ENCODE assay signal across 28 mouse cellular contexts in the genomic region with DNA sequence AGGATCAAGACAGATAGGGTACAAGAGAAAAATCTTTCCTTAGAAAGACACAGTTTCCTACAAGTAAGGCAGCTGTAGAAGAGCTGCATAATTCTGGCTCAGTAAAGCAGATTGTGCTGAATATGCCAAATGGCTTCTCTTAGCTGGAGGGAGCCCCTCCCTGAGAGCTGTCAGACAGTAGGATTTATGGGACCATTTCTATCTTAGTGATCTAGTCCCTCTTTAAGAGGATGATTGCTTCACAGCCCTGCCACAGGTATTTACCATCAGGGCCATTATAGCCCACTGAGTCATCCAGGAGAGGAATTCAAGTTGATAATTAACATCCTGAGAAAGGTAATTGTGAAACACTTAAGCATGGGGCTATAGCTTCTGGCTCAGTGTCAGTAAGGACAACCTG.
A peak's percentile ranks its signal among the peaks of the same experiment; 100 is the strongest.
DNase-seq lines count a peak whose midpoint lies in the region; ATAC-seq and TF ChIP-seq lines count a peak whose summit lies in the region.
"Had no signal": no experiment of that assay in that cellular context is flagged by ENCODE, and none has a peak within 500 bp of the region (broad histone marks: within the 10 kb centered on the region; RNA-seq: fewer than 3 reads in every experiment).

No protein-coding gene starts in this region.

- H3K4me2 ChIP-seq in hindbrain, postnatal 0 days (ENCODE audit: low read depth, low read length), result no peak overlapping the region
- H3K4me2 ChIP-seq in intestine, embryonic 16.5 days (ENCODE audit: low read depth, low read length), result no peak overlapping the region
- H3K4me2 ChIP-seq: embryonic facial prominence, embryonic 13.5 days; forebrain, embryonic 15.5 days; limb, embryonic 15.5 days; lung, embryonic 14.5 days had no signal

- no peak overlapping the region for H3K9ac ChIP-seq in hindbrain, postnatal 0 days (replicated peaks; ENCODE audit: low read length)
- no peak overlapping the region for H3K9ac ChIP-seq in intestine, embryonic 16.5 days (ENCODE audit: low read depth, low read length)
- H3K9ac ChIP-seq: embryonic facial prominence, embryonic 13.5 days; forebrain, embryonic 15.5 days; limb, embryonic 15.5 days; liver, embryonic 14.5 days; lung, embryonic 14.5 days had no signal

- no peaks in the 10 kb centered on the region for H3K9me3 ChIP-seq in hindbrain, postnatal 0 days (ENCODE audit: low read length)
- no peaks in the 10 kb centered on the region for H3K9me3 ChIP-seq in hindbrain, embryonic 10.5 days
- no peaks in the 10 kb centered on the region for H3K9me3 ChIP-seq in intestine, embryonic 16.5 days (ENCODE audit: control insufficient read depth, low read length)
- H3K9me3 ChIP-seq: embryonic facial prominence, embryonic 13.5 days; forebrain, embryonic 15.5 days; G1E; limb, embryonic 15.5 days had no signal

- no peaks in the 10 kb centered on the region for H3K4me1 ChIP-seq in hindbrain, postnatal 0 days (ENCODE audit: insufficient read depth, low read length)
- no peaks in the 10 kb centered on the region for H3K4me1 ChIP-seq in hindbrain, embryonic 10.5 days (replicated peaks)
- H3K4me1 ChIP-seq in intestine, embryonic 16.5 days (ENCODE audit: control insufficient read depth, insufficient read depth, low read length), result no peaks in the 10 kb centered on the region
- H3K4me1 ChIP-seq: embryonic facial prominence, embryonic 13.5 days; forebrain, embryonic 15.5 days; limb, embryonic 15.5 days had no signal

- DNase-seq in hindbrain, postnatal 0 days (ENCODE audit: low spot score), result peak; percentile 2
- no peak for DNase-seq in hindbrain, embryonic 10.5 days (ENCODE audit: low spot score)
- peak; percentile 68 for DNase-seq in fat pad, adult 2 months (ENCODE audit: extremely low read depth, low read depth, low spot score)
- DNase-seq in yolk sac, embryonic 10.5 days (ENCODE audit: low spot score), result peak; percentile 3
- DNase-seq in layer of hippocampus, postnatal 10 days (ENCODE audit: low spot score in 2 of 2), result no peak
- no peak for DNase-seq in spleen, postnatal 4 days (ENCODE audit: low spot score in 2 of 2)
- DNase-seq: adrenal gland, adult 2 months; B cell, adult 2 months; cerebellum, adult 18-20 months; cerebellum, postnatal 14 days; gastrocnemius, postnatal 10 days; heart, adult 11 months; heart, postnatal 36 days; kidney, adult 9 months; kidney, postnatal 14 days; layer of hippocampus, postnatal 36 days; lung, embryonic 14.5 days; right cerebral cortex, postnatal 25 days; spleen, adult 18-20 months had no signal

- ATAC-seq in hindbrain, postnatal 0 days, result no peak
- peak; percentile 100 for ATAC-seq in intestine, embryonic 16.5 days
- ATAC-seq: forebrain, embryonic 15.5 days; midbrain, embryonic 16.5 days had no signal

- no peaks in the 10 kb centered on the region for H3K36me3 ChIP-seq in hindbrain, postnatal 0 days (ENCODE audit: insufficient read depth, low read length)
- H3K36me3 ChIP-seq in hindbrain, embryonic 10.5 days, result no peaks in the 10 kb centered on the region
- H3K36me3 ChIP-seq in intestine, embryonic 16.5 days (ENCODE audit: control insufficient read depth, insufficient read depth, low read length), result no peaks in the 10 kb centered on the region
- H3K36me3 ChIP-seq: embryonic facial prominence, embryonic 13.5 days; forebrain, embryonic 15.5 days; G1E; limb, embryonic 15.5 days had no signal

- H3K27me3 ChIP-seq in hindbrain, postnatal 0 days (ENCODE audit: insufficient read depth, low read length), result no peaks in the 10 kb centered on the region
- H3K27me3 ChIP-seq in hindbrain, embryonic 10.5 days (ENCODE audit: insufficient read depth, poor library complexity, severe bottlenecking), result no peaks in the 10 kb centered on the region
- H3K27me3 ChIP-seq in intestine, embryonic 16.5 days (replicated peaks; ENCODE audit: control insufficient read depth, insufficient read depth, low read length), result no peaks in the 10 kb centered on the region
- H3K27me3 ChIP-seq: CH12.LX; embryonic facial prominence, embryonic 13.5 days; forebrain, embryonic 15.5 days; limb, embryonic 15.5 days had no signal

- no peak for TF ChIP-seq CTCF in hindbrain, postnatal 0 days (IDR thresholded peaks at IDR 0.05; ENCODE audit: low read depth)

- no peak overlapping the region for H3K27ac ChIP-seq in hindbrain, postnatal 0 days
- H3K27ac ChIP-seq in hindbrain, embryonic 10.5 days, result no peak overlapping the region
- no peak overlapping the region for H3K27ac ChIP-seq in intestine, embryonic 16.5 days (ENCODE audit: low read length)
- H3K27ac ChIP-seq: embryonic facial prominence, embryonic 13.5 days; forebrain, embryonic 15.5 days; layer of hippocampus, adult 2 months; limb, embryonic 15.5 days; liver, embryonic 14.5 days had no signal

- no peak overlapping the region for H3K4me3 ChIP-seq in hindbrain, postnatal 0 days (ENCODE audit: low read length)
- no peak overlapping the region for H3K4me3 ChIP-seq in hindbrain, embryonic 10.5 days
- H3K4me3 ChIP-seq in intestine, embryonic 16.5 days (ENCODE audit: low read length), result no peak overlapping the region
- H3K4me3 ChIP-seq: embryonic facial prominence, embryonic 13.5 days; forebrain, embryonic 15.5 days; layer of hippocampus, adult 2 months; limb, embryonic 15.5 days had no signal

Comparison
In these comparisons a context has a peak if more than half of its experiments do, and no peak if none do; other contexts are left out.
1. DNase-seq: peak in hindbrain, postnatal 0 days (single experiment), fat pad, adult 2 months (single experiment) and yolk sac, embryonic 10.5 days (single experiment); none in hindbrain, embryonic 10.5 days (single experiment), layer of hippocampus, postnatal 10 days (0 of 2) and spleen, postnatal 4 days (0 of 2).